Mouse (Mus musculus): ENCODE measurements around the gene Rfx8.

DNA sequence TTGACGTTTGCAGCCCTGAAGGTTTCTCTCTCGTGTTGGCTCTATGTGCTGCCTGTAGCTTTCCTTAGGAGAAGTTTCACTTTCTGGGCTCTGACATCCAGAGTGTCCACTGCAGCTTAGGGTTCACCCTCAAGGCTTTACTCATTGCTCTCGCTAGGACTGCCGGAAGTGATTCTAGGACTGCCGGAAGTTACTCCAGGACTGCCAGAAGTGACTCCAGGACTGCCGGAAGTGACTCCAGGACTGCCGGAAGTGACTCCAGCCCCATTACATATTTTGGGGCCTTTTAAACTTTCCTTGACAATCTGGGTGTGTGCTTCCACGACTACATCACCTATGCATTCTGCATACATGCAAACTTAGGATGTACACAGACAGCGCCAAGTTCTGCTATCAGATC, 92.2 kb downstream of the Rfx8 start:
- TF ChIP-seq CTCF (IDR thresholded peaks at IDR 0.05; ENCODE audit: extremely low read depth, insufficient read depth, insufficient read length, insufficient replicate concordance) = no peak
- TF ChIP-seq POLR2A (IDR thresholded peaks at IDR 0.05; ENCODE audit: low read depth, low read length) = no peak
